Mouse (Mus musculus) ES-E14 (cell line): Measurements from ENCODE around the gene Sapcd1. TPM values are rescaled to one million over a fixed set of nuclear protein-coding genes. Genes with fewer than 3 reads are reported as not detected.

Experiments
- DNase-seq: peaks from one replicate; pipeline ENCODE4 v3.0.0-alpha.2; 2013; ENCODE audit warnings: low read depth, low spot score
- H3K27ac ChIP-seq: 2 replicates; pipeline ENCODE4 v1.5.1; 2012; ENCODE audit warnings: low read depth, mild to moderate bottlenecking, low read length, moderate library complexity, mixed read lengths; ENCODE audit not compliant: poor library complexity, insufficient read depth, severe bottlenecking
- H3K36me3 ChIP-seq: 2 replicates; pipeline ENCODE4 v1.6.1; 2012; ENCODE audit warnings: mild to moderate bottlenecking, low read length, moderate library complexity, mixed read lengths; ENCODE audit not compliant: control insufficient read depth, poor library complexity, insufficient read depth, severe bottlenecking
- H3K4me1 ChIP-seq, 2 experiments: fragments of 150-350 bp in 1 of 2; sonication (generic) in 1 of 2; 2 replicates each; pipeline ENCODE4 v1.6.1; 2012; ENCODE audit warnings: low read length in 2 of 2, mild to moderate bottlenecking in 1 of 2, mixed read lengths in 1 of 2; ENCODE audit not compliant: control insufficient read depth in 2 of 2, insufficient read depth in 2 of 2, poor library complexity in 1 of 2
- H3K4me3 ChIP-seq, 2 experiments: fragments of 150-350 bp in 1 of 2; sonication (generic) in 1 of 2; 2 replicates each; pipeline ENCODE4 v1.5.1; 2012; ENCODE audit warnings: low read length in 2 of 2, low read depth in 1 of 2, mild to moderate bottlenecking in 1 of 2, mixed read lengths in 1 of 2; ENCODE audit not compliant: insufficient read depth in 1 of 2, poor library complexity in 1 of 2, severe bottlenecking in 1 of 2
- H3K9ac ChIP-seq: 2 replicates; pipeline ENCODE4 v1.6.1; 2012; ENCODE audit warnings: low read depth, mild to moderate bottlenecking, low read length, mixed read lengths; ENCODE audit not compliant: poor library complexity, insufficient read depth, severe bottlenecking
- H3K9me3 ChIP-seq: fragments of 150-350 bp; sonication (generic); 2 replicates; pipeline ENCODE4 v1.6.1; 2012; ENCODE audit warnings: low read depth, mild to moderate bottlenecking, low read length; ENCODE audit not compliant: control insufficient read depth, insufficient read depth
- CHD2 ChIP-seq: IDR thresholded peaks from 2 replicates; pipeline ENCODE4 v1.6.1; 2014; ENCODE audit warnings: mild to moderate bottlenecking, low read depth, low read length, inconsistent platforms
- HCFC1 ChIP-seq: IDR thresholded peaks from 2 replicates; pipeline ENCODE4 v1.6.1; 2012; ENCODE audit warnings: low read length, inconsistent platforms, borderline replicate concordance; ENCODE audit not compliant: insufficient read depth
- MAFK ChIP-seq: IDR thresholded peaks from 2 replicates; pipeline ENCODE4 v1.6.1; 2014; ENCODE audit warnings: mild to moderate bottlenecking, low read depth, low read length, inconsistent platforms; ENCODE audit not compliant: insufficient read depth
- ZC3H11A ChIP-seq: IDR thresholded peaks from 2 replicates; pipeline ENCODE4 v1.6.1; 2012; ENCODE audit warnings: low read depth, mild to moderate bottlenecking, inconsistent platforms, low read length, borderline replicate concordance
- ZNF384 ChIP-seq: IDR thresholded peaks from 2 replicates; pipeline ENCODE4 v1.6.1; 2012; ENCODE audit warnings: low read depth, low read length, inconsistent platforms
- in situ Hi-C, 2 experiments: fragments of 600-800 bp; cut with MboI; formaldehyde crosslinking; loops; one replicate each; pipeline ENCODE4 v1.15.1; 2025; ENCODE audit warnings: low sequenced_read_pairs in 2 of 2, inconsistent platforms in 1 of 2; ENCODE audit not compliant: unreplicated experiment in 2 of 2
- total RNA-seq: library from RNA; depleted of rRNA; stranded (reverse); fragments of 300-350 nt; gene quantifications from 2 replicates; pipeline ENCODE4 v1.2.3, GENCODE M21; 2012

The Sapcd1 gene
- total RNA-seq, 1 experiment, result 3.1 TPM

DNA sequence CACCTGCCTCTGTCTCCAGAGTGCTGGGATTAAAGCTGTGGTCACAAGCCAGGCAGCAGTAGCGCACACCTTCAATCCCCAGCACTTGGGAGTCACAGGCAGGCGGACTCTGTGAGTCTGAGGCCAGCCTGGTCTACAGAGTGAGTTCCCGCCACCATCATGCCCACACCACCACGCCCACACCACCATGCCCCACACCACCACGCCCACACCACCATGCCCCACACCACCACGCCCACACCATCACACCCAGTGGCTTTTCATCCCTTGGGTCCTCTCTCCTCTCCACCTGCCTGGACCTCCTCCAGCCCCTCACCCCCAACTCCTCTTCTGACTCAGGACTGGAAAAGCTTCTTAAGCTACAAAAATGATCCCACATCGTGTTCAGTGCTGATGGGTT is 4.1 kb upstream of the Sapcd1 start:
- Histone ChIP-seq H3K36me3 (no peaks in the 10 kb centered on the region), H3K9me3 (no peaks in the 10 kb centered on the region), H3K9ac (no peak overlapping the region), H3K27ac (no peak overlapping the region), H3K4me3 (no peak overlapping the region), H3K4me1 (peaks cover 0 to 19% of the 10 kb centered on the region in 2 experiments; a peak in 2 of 4 replicates)
- in situ Hi-C loops, result no loop called here
- DNase-seq, result no peak
- TF ChIP-seq ZNF384, result no peak
- no peak for TF ChIP-seq HCFC1
- no peak for TF ChIP-seq MAFK
- TF ChIP-seq ZC3H11A, result no peak
- no peak for TF ChIP-seq CHD2

DNA sequence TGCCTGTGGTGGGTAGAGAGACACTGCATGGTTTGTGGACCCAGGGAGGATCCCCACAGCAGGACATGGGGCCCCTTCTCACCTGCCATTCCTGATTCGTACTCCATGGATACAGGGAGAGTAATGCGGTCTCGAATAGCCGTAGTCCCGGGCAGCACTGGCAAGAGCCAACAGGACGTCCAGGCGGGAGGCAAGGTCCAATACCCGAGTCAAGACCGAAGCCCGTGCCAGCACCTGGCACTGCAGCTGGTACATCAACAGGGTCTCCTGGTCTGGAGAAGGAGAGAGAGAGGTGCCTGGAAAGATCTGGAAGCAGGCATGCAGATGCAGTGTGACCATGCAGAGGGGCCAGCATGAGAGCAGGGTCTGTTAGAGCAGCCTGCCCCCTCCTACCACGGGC is 3.5 kb upstream of the Sapcd1 start:
- no peak overlapping the region for H3K4me3 ChIP-seq
- DNase-seq, result no peak
- no peak for TF ChIP-seq MAFK
- no peak for TF ChIP-seq ZC3H11A
- TF ChIP-seq CHD2, result no peak
- no peak for TF ChIP-seq HCFC1
- no peak for TF ChIP-seq ZNF384
- H3K9ac ChIP-seq, result no peak overlapping the region
- H3K9me3 ChIP-seq, result no peaks in the 10 kb centered on the region
- H3K36me3 ChIP-seq, result no peaks in the 10 kb centered on the region
- H3K4me1 ChIP-seq, result peaks cover 0 to 23% of the 10 kb centered on the region in 2 experiments; a peak in 2 of 4 replicates
- in situ Hi-C loops, result no loop called here
- no peak overlapping the region for H3K27ac ChIP-seq

DNA sequence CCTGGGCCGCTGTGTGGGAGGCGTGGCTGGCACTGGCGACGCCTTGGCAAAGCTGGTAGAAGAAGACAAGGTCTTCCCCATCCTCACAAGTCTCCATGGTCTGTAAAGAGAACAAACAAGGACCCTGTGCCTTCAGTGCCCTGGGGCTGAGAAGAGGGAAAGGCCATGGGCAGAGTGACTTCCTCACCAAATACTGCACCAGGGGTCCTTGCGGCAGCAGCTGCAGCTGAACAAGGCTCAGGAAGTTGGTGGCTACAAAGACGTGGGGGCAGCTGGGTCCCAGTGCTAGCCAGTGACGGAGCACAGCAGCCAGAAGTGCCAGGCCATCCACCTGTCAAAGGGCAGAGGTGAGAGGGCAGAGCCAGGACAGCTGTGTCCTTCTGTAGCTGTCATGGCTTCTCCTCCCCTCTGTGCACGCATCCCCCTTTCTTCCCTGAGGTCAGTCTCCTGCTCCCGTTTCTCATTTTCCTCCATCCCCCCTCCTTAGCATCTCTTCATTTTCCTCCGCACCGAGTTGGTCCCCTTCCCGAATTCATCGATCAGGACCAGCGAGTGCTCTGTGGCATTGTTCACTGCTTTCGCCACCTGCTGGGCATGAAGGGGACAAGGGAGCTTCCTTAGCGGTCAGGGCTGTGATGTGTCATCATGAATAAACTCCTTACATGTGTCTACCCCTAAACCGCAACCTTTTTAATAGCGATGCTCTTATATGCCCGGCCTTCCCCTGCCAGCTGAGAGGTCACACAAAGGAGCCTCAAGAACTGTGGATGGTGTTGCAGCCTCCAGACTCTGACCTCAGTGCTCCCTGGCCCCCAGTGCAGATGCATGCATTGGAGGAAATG is 2.1 kb upstream of the Sapcd1 start:
- no peaks in the 10 kb centered on the region for H3K9me3 ChIP-seq
- H3K9ac ChIP-seq, result no peak overlapping the region
- DNase-seq, result no peak
- no peak overlapping the region for H3K27ac ChIP-seq
- no peak overlapping the region for H3K4me3 ChIP-seq
- in situ Hi-C loops, result no loop called here
- H3K36me3 ChIP-seq, result no peaks in the 10 kb centered on the region
- peaks cover 0 to 29% of the 10 kb centered on the region in 2 experiments; a peak in 2 of 4 replicates for H3K4me1 ChIP-seq
- no peak for TF ChIP-seq HCFC1
- no peak for TF ChIP-seq ZNF384
- no peak for TF ChIP-seq CHD2
- no peak for TF ChIP-seq MAFK
- TF ChIP-seq ZC3H11A, result no peak

DNA sequence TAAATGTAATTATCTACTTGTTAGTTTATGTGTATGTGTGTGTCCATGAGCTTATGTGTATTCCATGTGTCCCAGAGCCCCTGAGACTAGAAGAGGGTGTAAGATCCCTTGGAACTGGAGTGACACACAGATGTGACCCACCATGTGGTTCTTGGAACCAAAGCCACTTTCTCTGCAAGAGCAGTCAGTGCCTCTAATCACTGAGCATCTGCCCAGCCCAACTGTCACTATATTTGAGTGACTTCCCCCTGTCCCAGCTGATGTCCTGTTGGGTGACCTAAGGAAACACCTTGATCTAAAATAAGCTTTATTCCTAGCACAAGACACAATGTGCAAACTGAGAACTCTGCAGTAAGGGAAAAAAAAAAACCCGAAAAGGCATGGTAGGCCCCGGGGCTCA is 499 bp upstream of the Sapcd1 start:
- no peak overlapping the region for H3K9ac ChIP-seq

More for the DNA sequence above, 499 bp upstream of the Sapcd1 start:
- no peak overlapping the region for H3K4me3 ChIP-seq
- no peak for TF ChIP-seq HCFC1
- TF ChIP-seq ZNF384, result no peak
- no peak for TF ChIP-seq MAFK
- no peak for TF ChIP-seq ZC3H11A
- no peak for TF ChIP-seq CHD2
- no peaks in the 10 kb centered on the region for H3K36me3 ChIP-seq
- DNase-seq, result no peak
- H3K27ac ChIP-seq, result no peak overlapping the region
- peaks cover 0 to 29% of the 10 kb centered on the region in 2 experiments; a peak in 2 of 4 replicates for H3K4me1 ChIP-seq
- H3K9me3 ChIP-seq, result no peaks in the 10 kb centered on the region
- in situ Hi-C loops, result no loop called here
